Comparison of ENCODE assay signal across 11 mouse cellular contexts in genomic region chr13:43200473-43200872, GRCm38 (mm10). TPM values are rescaled to one million over a fixed set of nuclear protein-coding genes. Genes with fewer than 3 reads are reported as not detected.
DNase-seq lines count a peak whose midpoint lies in the region; ATAC-seq and TF ChIP-seq lines count a peak whose summit lies in the region.
"Had no signal": no experiment of that assay in that cellular context is flagged by ENCODE, and none has a peak within 500 bp of the region (broad histone marks: within the 10 kb centered on the region; RNA-seq: fewer than 3 reads in every experiment).

No protein-coding gene starts in this region.

- no peak overlapping the region for H3K4me3 ChIP-seq in heart, embryonic 11.5 days (ENCODE audit: low read depth, low read length)
- no peak overlapping the region for H3K4me3 ChIP-seq in lung, embryonic 14.5 days (ENCODE audit: low read depth, low read length)
- peak overlapping the region in 1 of 2 experiments; percentile 30; a peak in 1 of 4 replicates for H3K4me3 ChIP-seq in ES-E14 (ENCODE audit: insufficient read depth in 1 of 2, low read depth in 1 of 2, low read length in 2 of 2, poor library complexity in 1 of 2, severe bottlenecking in 1 of 2)
- H3K4me3 ChIP-seq in hindbrain, embryonic 16.5 days (ENCODE audit: low read length), result no peak overlapping the region
- no peak overlapping the region for H3K4me3 ChIP-seq in liver, embryonic 12.5 days
- H3K4me3 ChIP-seq: embryonic facial prominence, embryonic 15.5 days; limb, embryonic 12.5 days had no signal

- no peak overlapping the region for H3K27ac ChIP-seq in heart, embryonic 11.5 days (ENCODE audit: low read depth, low read length)
- H3K27ac ChIP-seq in lung, embryonic 14.5 days (ENCODE audit: low read depth), result no peak overlapping the region
- no peak overlapping the region for H3K27ac ChIP-seq in ES-E14 (ENCODE audit: insufficient read depth, low read depth, low read length, poor library complexity, severe bottlenecking)
- no peak overlapping the region for H3K27ac ChIP-seq in hindbrain, embryonic 16.5 days (ENCODE audit: low read depth, low read length)
- no peak overlapping the region for H3K27ac ChIP-seq in liver, embryonic 12.5 days
- H3K27ac ChIP-seq: embryonic facial prominence, embryonic 15.5 days; limb, embryonic 12.5 days had no signal

- 70% methylated on average over 22 of the region's 22 CpGs for WGBS in heart, embryonic 11.5 days (ENCODE audit: insufficient replicate concordance)
- 72% methylated on average over 22 of the region's 22 CpGs for WGBS in lung, embryonic 14.5 days
- WGBS in hindbrain, embryonic 16.5 days, result 78% methylated on average over 22 of the region's 22 CpGs
- WGBS in liver, embryonic 12.5 days (ENCODE audit: insufficient replicate concordance), result 86% methylated on average over 22 of the region's 22 CpGs

- peak overlapping the region; percentile 11 for H3K4me2 ChIP-seq in heart, embryonic 11.5 days
- H3K4me2 ChIP-seq in lung, embryonic 14.5 days, result no peak overlapping the region
- H3K4me2 ChIP-seq in hindbrain, embryonic 16.5 days (ENCODE audit: low read length), result no peak overlapping the region
- no peak overlapping the region for H3K4me2 ChIP-seq in liver, embryonic 12.5 days
- H3K4me2 ChIP-seq: embryonic facial prominence, embryonic 15.5 days; limb, embryonic 12.5 days had no signal

- H3K4me1 ChIP-seq in heart, embryonic 11.5 days (ENCODE audit: control insufficient read depth, insufficient read depth, low read length), result peaks cover 28% of the 10 kb centered on the region
- peaks cover 25% of the 10 kb centered on the region for H3K4me1 ChIP-seq in lung, embryonic 14.5 days (ENCODE audit: insufficient read depth)
- peaks cover 5 to 21% of the 10 kb centered on the region in 2 experiments; a peak in 3 of 4 replicates for H3K4me1 ChIP-seq in ES-E14 (ENCODE audit: control insufficient read depth in 2 of 2, insufficient read depth in 2 of 2, low read length in 2 of 2, poor library complexity in 1 of 2)
- no peaks in the 10 kb centered on the region for H3K4me1 ChIP-seq in hindbrain, embryonic 16.5 days (ENCODE audit: control insufficient read depth, insufficient read depth, low read depth, low read length)
- peaks cover 13% of the 10 kb centered on the region for H3K4me1 ChIP-seq in liver, embryonic 12.5 days
- H3K4me1 ChIP-seq: embryonic facial prominence, embryonic 15.5 days; limb, embryonic 12.5 days had no signal

- H3K36me3 ChIP-seq in heart, embryonic 11.5 days (ENCODE audit: control insufficient read depth, insufficient read depth, low read length), result no peaks in the 10 kb centered on the region; the same call in 1 of the 2 replicates
- no peaks in the 10 kb centered on the region for H3K36me3 ChIP-seq in lung, embryonic 14.5 days (ENCODE audit: insufficient read depth)
- H3K36me3 ChIP-seq in ES-E14 (ENCODE audit: control insufficient read depth, insufficient read depth, low read length, poor library complexity, severe bottlenecking), result peaks cover 7% of the 10 kb centered on the region; the same call in 1 of the 2 replicates
- H3K36me3 ChIP-seq in hindbrain, embryonic 16.5 days (ENCODE audit: control insufficient read depth, insufficient read depth, low read length), result no peaks in the 10 kb centered on the region
- H3K36me3 ChIP-seq in liver, embryonic 12.5 days, result 0 out of 2 replicates have a peak, but pooled peaks cover 3% of the 10 kb centered on the region
- H3K36me3 ChIP-seq: embryonic facial prominence, embryonic 15.5 days; limb, embryonic 12.5 days had no signal

- H3K27me3 ChIP-seq in heart, embryonic 11.5 days (ENCODE audit: control insufficient read depth, insufficient read depth, low read length), result peaks cover 3% of the 10 kb centered on the region; the same call in 1 of the 2 replicates
- H3K27me3 ChIP-seq in lung, embryonic 14.5 days (ENCODE audit: insufficient read depth, low read length), result no peaks in the 10 kb centered on the region
- H3K27me3 ChIP-seq in hindbrain, embryonic 16.5 days (replicated peaks; ENCODE audit: control insufficient read depth, insufficient read depth, low read length), result no peaks in the 10 kb centered on the region
- peaks cover 65% of the 10 kb centered on the region for H3K27me3 ChIP-seq in liver, embryonic 12.5 days (replicated peaks)
- H3K27me3 ChIP-seq: embryonic facial prominence, embryonic 15.5 days; limb, embryonic 12.5 days had no signal

- H3K9me3 ChIP-seq in heart, embryonic 11.5 days (replicated peaks; ENCODE audit: control insufficient read depth, low read length), result no peaks in the 10 kb centered on the region
- no peaks in the 10 kb centered on the region for H3K9me3 ChIP-seq in lung, embryonic 14.5 days (ENCODE audit: low read depth, low read length)
- no peaks in the 10 kb centered on the region for H3K9me3 ChIP-seq in ES-E14 (ENCODE audit: control insufficient read depth, insufficient read depth, low read depth, low read length)
- no peaks in the 10 kb centered on the region for H3K9me3 ChIP-seq in hindbrain, embryonic 16.5 days (ENCODE audit: control insufficient read depth, low read length)
- no peaks in the 10 kb centered on the region for H3K9me3 ChIP-seq in liver, embryonic 12.5 days (replicated peaks)
- H3K9me3 ChIP-seq: embryonic facial prominence, embryonic 15.5 days; limb, embryonic 12.5 days had no signal

- in situ Hi-C loops in ES-E14 (cut with MboI; ENCODE audit: low sequenced_read_pairs in 2 of 2, unreplicated experiment in 2 of 2), result loop anchor here in 1 of 2 experiments (10.0 kb wide), 1 partner anchor 124 kb away; no protein-coding TSS in a partner anchor

- no peak for ATAC-seq in heart, embryonic 11.5 days (replicated peaks; ENCODE audit: insufficient number of reproducible peaks, low FRiP score, low TSS enrichment)
- no peak for ATAC-seq in lung, embryonic 14.5 days (ENCODE audit: insufficient read depth)
- ATAC-seq in hindbrain, embryonic 16.5 days, result peak; percentile 44; the same call in 1 of the 2 replicates
- no peak for ATAC-seq in liver, embryonic 12.5 days
- ATAC-seq: lung, postnatal 0 days had no signal

- no peak overlapping the region for H3K9ac ChIP-seq in heart, embryonic 11.5 days (ENCODE audit: low read depth, low read length)
- H3K9ac ChIP-seq in lung, embryonic 14.5 days, result no peak overlapping the region
- H3K9ac ChIP-seq in ES-E14 (ENCODE audit: insufficient read depth, low read depth, low read length, poor library complexity, severe bottlenecking), result peak overlapping the region; percentile 27; the same call in 1 of the 2 replicates
- H3K9ac ChIP-seq in hindbrain, embryonic 16.5 days (ENCODE audit: low read depth, low read length), result no peak overlapping the region
- H3K9ac ChIP-seq in liver, embryonic 12.5 days, result no peak overlapping the region
- H3K9ac ChIP-seq: embryonic facial prominence, embryonic 15.5 days; limb, embryonic 12.5 days had no signal

- DNase-seq in heart, adult 8-10 months (ENCODE audit: low spot score), result no peak
- DNase-seq in lung, embryonic 14.5 days, result no peak
- DNase-seq in lung, adult 18-20 months, result no peak
- no peak for DNase-seq in ES-E14 (ENCODE audit: low read depth, low spot score)
- DNase-seq: adrenal gland, adult 8-10 months had no signal

- TF ChIP-seq CTCF in lung, embryonic 14.5 days (IDR thresholded peaks at IDR 0.05; ENCODE audit: low read depth), result peak; percentile 38; the same call in 1 of the 2 replicates

TF ChIP-seq in ES-E14, 5 proteins besides CTCF, POLR2A, EP300 and RAD21:
- TF ChIP-seq HCFC1 (IDR thresholded peaks at IDR 0.05; ENCODE audit: borderline replicate concordance, insufficient read depth, low read length), result no peak
- no peak for TF ChIP-seq ZNF384 (IDR thresholded peaks at IDR 0.05; ENCODE audit: low read depth, low read length)
TF ChIP-seq in ES-E14: peak in this region for 0.

RNA-seq across cellular contexts. Expression of gene Tbc1d7, which starts 29.2 kb away (rescaled TPM):
- polyA plus RNA-seq in heart, embryonic 11.5 days (2014; fragmentation: Nextera tagmentation; extraction: Ambion mirVana), result 51.1 and 54.2 TPM in 2 replicates
- 10 to 100 TPM; 30.4 to 34.8 (median 33.0) TPM for total RNA-seq in heart, adult 8-10 months (2022)
- 49.9 and 53.6 TPM in 2 replicates for polyA plus RNA-seq in lung, embryonic 14.5 days (2014; fragmentation: Nextera tagmentation; extraction: Ambion mirVana)
- 11.3 and 11.7 TPM in 2 replicates for total RNA-seq in ES-E14 (2012; rRNA removed)
- 85.3 and 86.0 TPM in 2 replicates for polyA plus RNA-seq in hindbrain, embryonic 16.5 days (2015; fragmentation: Nextera tagmentation; extraction: Ambion mirVana)
- polyA plus RNA-seq in liver, embryonic 12.5 days (2016; fragmentation: Nextera tagmentation; extraction: Ambion mirVana), result 20.0 and 20.7 TPM in 2 replicates
